Mouse (Mus musculus) left cerebral cortex, adult 2 months (tissue): Measurements from ENCODE around the gene Csdc2. TPM values are rescaled to one million over a fixed set of nuclear protein-coding genes. Genes with fewer than 3 reads are reported as not detected.

Experiments
- DNase-seq, 2 experiments: peaks; one replicate each; pipeline ENCODE4 v3.0.0; 2021 to 2022; ENCODE audit warnings: low spot score in 2 of 2, mixed read lengths in 1 of 2; ENCODE audit errors: extremely low spot score in 1 of 2
- H3K27ac ChIP-seq: fragments of 200-600 bp; 2 replicates; pipeline ENCODE4 v1.8.1; 2022
- H3K4me3 ChIP-seq: fragments of 200-600 bp; 2 replicates; pipeline ENCODE4 v1.8.1; 2022
- CTCF ChIP-seq: fragments of 200-600 bp; IDR thresholded peaks from 2 replicates; pipeline ENCODE4 v1.8.1; 2022; ENCODE audit warnings: antibody characterized with exemption, mild to moderate bottlenecking, moderate library complexity
- intact Hi-C: fragments of 180-260 bp; cut with DNase I; formaldehyde crosslinking; loops from one replicate; pipeline ENCODE4 v1.15.1; 2025
- long read RNA-seq, 2 experiments: library from polyadenylated mRNA; stranded (forward); transcript quantifications; one replicate each; pipeline ENCODE4 v2.0.0; 2021; ENCODE audit warnings: borderline mapping rate in 2 of 2
- total RNA-seq, 2 experiments: library from RNA; stranded (reverse); gene quantifications; 2 replicates each; pipeline ENCODE4 v1.2.3; 2021

Gene Csdc2
- total RNA-seq = 10 to 100 TPM; 91.2 to 97.6 TPM
- long read RNA-seq, experiment 1, transcript Csdc2-201 (4 exons, 2,490 nt) = major isoform, 268 of 309 reads
- long read RNA-seq, experiment 1, partial matches to known transcripts = 20 of 309 reads
- long read RNA-seq, experiment 1, other reads (novel, unspliced or antisense) = 20 of 309 reads
- long read RNA-seq, experiment 2, transcript Csdc2-201 (4 exons, 2,490 nt) = major isoform, 221 of 255 reads
- long read RNA-seq, experiment 2, partial matches to known transcripts = 4 of 255 reads
- long read RNA-seq, experiment 2, other reads (novel, unspliced or antisense) = 26 of 255 reads

DNA sequence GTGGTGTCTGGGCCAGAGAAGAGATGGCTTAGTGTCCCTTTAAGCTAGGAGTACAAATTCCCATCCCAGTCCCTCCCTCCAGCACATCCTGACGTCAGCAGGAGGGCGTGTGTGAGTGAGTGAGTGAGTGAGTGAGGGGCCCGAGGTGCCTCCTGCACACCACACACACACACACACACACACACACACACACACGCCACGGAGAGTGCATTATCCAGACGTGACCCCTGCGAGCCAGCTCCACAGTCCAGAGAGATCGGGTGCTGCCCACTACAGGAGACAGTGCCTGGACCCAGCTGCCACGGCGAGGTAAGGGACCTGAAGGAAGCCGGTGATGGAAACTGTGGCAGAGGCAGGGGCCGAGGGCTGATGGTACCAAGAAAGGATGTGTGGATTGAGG lies at the start of gene Csdc2:
Csdc2 (plus strand) TSS at position 81 of the 400 bp plus-strand sequence.
- DNase-seq = peak; percentile 60 to 66
- intact Hi-C loops = no loop called here
- peak within 1 kb of the TSS; percentile 87 for H3K27ac ChIP-seq

DNA sequence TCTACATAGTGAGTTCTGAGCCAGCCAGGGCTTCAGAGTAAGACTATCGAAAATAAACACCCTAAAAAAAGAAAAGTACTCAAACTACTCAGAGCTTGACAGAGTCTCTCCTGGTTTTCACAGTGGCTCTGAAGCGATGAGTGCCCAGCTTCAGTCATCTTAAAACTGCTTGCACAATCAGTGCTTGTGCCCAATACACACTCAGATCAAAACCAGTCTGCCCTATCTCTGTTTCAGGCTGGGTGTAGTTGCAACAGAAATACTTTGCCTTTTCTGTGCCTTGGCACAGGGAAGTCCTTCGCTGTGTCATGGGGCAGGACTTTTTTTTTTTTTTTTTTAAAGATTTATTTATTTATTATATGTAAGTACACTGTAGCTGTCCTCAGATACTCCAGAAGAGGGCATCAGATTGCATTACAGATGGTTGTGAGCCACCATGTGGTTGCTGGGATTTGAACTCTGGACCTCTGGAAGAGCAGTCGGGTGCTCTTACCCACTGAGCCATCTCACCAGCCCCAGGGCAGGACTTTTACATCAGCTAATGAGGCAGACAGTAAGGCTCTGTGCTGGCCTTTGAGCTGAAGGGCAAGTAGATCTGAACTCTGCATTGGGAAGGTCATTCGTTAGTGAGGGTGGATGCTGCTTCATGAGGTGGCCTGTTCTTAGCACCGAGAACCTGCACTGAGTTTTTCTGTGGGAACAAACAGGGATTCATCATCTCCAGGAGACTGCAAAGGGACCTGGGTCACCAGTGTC lies 49.6 kb upstream of the Csdc2 start:
- Histone ChIP-seq H3K27ac (peak overlapping the region; percentile 40; the same call in 1 of the 2 replicates), H3K4me3 (no peak overlapping the region)
- TF ChIP-seq CTCF = no peak; the same call in 1 of the 2 replicates
- intact Hi-C loops = no loop called here
- no peak for DNase-seq

More for the DNA sequence above, at the start of gene Csdc2:
- no peak; the same call in none of the 2 replicates for TF ChIP-seq CTCF
- peak within 1 kb of the TSS; percentile 64 for H3K4me3 ChIP-seq

DNA sequence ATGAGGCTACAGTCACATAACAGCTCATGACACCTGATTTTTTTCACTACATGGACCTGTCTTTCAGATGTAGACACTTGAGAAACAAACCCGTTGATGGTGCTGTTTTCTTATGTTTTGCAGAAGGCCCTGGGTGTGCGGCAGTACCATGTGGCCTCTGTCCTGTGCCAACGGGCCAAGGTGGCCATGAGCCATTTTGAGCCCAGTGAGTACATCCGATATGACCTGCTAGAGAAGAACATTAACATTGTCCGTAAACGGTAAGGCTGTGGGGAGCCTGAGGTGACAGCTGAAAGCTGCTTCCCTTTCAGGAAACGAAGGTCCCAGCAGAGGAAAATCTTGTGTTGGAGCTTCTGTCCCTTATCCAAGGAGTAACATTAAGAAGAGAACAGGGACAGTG lies 47.4 kb upstream of the Csdc2 start:
- no peak for TF ChIP-seq CTCF
- intact Hi-C loops = no loop called here
- Histone ChIP-seq H3K27ac (no peak overlapping the region; the same call in 1 of the 2 replicates), H3K4me3 (no peak overlapping the region)
- DNase-seq = no peak

DNA sequence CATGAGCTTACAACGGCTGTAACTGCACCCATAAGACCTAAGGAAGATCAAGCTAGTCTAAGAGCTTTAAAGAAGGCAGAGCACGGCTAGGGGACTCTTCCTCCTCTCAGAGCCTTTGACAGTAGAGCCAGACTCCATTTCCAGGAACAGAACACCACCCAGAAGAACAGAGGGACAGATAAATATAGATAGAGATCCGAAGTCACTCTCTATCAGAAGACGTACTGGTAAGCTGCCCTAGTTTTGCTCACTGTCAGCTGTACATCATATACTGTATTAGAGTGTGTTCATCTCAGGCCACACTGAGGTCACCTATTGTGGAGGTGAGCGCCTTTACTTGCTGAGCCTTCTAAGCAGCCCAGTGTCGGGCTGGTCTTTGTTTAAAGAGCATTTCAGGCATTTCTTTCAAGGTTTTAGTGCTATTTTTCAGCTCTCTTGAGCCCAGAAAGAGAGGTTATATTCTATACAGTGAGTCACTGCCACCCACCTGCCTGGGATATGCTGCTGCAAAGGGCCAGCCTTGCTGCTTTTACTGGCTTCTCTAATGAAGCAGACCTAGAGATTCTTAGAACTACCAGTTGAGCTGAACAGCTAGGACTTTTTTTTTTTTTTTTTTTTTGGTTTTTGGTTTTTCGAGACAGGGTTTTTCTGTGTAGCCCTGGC lies 45.3 kb upstream of the Csdc2 start:
- peak overlapping the region; percentile 81 for H3K27ac ChIP-seq
- no peak for TF ChIP-seq CTCF
- intact Hi-C loops = no loop called here
- DNase-seq = peak in 1 of 2 experiments; percentile 42
- H3K4me3 ChIP-seq = no peak overlapping the region

DNA sequence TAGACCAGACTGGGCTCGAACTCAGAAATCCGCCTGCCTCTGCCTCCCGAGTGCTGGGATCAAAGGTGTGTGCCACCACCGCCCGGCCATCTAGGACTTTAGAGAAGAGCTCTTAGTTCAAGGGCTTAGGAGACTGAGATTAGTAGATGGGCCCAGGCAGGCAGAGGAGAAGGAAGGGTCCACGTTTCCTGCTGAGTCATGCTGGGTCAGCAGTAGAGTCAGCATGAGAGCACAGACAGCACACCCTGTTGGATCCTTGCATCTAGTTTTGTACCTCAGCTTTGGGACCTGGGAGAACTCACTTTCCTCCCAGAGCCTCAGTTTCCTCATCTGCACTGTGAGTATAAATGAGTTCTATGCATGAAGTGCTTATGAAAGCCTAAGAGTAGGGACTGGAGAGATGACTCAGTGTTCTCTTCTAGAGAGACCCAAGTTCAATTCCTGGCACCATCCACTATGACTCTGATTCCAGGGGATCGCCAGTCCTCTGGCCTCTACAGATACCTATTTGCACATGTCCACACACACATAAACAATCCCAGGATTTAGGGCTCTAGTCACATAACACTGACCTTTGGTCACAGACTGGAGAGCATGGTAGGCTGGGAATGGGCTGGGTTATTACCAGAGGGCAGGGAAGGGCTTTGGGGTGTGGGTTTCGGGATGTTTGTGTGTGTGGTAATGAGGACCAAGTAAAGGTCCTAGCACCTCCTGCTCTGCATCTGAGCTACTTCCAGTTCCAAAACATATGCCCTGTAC lies 44.6 kb upstream of the Csdc2 start:
- intact Hi-C loops = no loop called here
- no peak for TF ChIP-seq CTCF
- no peak for DNase-seq
- Histone ChIP-seq H3K27ac (peak overlapping the region; percentile 73), H3K4me3 (no peak overlapping the region)

DNA sequence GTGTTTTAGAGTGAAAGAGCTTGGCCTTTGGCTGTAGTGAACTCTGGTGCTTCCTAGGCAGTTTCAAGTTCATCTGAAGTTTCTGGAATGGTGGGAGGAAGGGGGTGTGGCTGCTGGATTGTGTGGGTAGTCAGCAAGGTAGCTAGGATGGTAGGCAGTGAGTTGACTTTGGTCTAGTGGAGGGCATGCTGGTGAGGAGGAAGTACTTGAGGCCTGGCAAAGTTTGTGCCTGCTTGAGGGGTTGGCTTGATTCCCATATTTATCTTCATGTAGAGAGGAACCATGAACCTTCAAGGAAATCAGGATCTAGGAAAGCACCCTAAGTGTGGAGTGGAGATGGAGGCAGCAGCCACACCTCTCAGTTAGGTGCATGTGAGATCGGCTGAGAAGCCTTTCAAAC lies 42.6 kb upstream of the Csdc2 start:
- no peak overlapping the region for H3K27ac ChIP-seq
- intact Hi-C loops = no loop called here
- no peak for TF ChIP-seq CTCF
- DNase-seq = no peak
- no peak overlapping the region for H3K4me3 ChIP-seq

DNA sequence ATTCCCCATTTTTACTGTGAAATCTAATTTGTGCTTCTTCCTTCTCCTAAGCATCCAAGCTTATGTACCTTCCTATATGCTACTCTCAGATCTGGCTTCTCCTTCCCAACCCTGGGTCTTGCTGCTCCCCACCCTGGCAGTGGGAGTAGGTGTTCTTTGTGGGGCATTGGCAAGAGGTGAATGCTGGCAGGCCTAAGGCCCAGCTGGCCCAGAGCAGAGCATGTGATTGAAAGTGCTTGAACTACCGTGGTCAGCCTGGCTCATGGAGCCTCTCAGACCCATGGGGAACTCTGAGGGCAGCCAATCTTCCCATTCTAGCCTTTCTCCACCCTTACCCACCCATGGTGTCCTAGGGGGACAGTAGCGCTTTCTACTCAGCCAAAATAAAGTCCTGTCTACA lies 40.2 kb upstream of the Csdc2 start:
- H3K4me3 ChIP-seq = no peak overlapping the region
- peak overlapping the region; percentile 76 for H3K27ac ChIP-seq
- no peak for DNase-seq
- intact Hi-C loops = no loop called here
- TF ChIP-seq CTCF = no peak

DNA sequence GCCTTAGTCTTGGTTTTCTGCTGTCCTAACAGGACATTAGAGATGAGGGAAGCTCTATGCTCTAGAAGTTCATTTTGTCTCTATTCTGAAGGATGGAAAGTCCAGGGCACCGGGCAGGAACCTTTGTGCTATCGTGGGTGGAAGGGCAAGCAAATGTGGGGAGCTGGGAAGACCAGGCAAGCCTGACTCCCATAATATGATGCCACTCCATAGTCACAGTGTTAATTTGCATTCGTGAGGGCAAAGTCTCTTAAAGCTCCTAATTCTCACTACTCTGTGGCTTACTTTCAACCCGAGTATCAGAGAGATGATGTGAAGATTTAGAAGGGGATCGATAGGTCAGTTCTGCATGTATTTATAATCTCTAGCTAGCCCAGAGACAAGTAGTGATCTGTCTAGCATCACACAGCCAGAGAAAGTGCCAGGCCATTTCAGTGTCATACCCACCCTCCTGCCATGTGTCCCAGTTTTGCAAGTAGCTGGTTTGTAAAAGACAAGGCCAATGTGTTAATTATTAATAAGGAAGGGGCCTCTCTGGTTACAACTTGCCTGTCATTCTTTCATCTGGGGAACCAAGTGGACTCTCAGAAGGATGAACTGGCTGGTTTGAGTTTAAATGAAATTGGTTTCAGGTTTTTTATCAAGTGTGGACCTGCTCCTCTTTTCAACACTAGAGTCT lies 38.8 kb upstream of the Csdc2 start:
- Histone ChIP-seq H3K4me3 (no peak overlapping the region), H3K27ac (peak overlapping the region; percentile 3; the same call in 1 of the 2 replicates)
- no peak for DNase-seq
- no peak for TF ChIP-seq CTCF
- intact Hi-C loops = no loop called here

DNA sequence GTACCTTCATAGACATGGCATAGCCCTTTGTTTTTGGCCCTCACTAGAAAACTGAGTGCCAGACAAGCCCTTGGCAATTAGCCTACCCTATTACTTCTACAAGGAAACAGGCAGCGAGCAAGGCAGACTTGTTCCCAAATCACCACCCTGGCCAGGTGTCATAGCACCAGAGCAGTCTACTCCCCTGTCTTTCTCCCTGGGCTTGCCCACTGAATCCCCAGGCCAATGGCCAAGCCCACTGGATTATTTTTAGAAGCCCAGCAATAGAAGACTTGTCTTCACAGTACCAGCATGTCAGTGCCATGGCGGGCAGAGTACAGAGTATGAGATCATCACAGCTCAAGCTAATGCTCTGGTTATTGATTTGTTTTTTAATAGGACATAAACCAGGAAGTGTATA lies 37.8 kb upstream of the Csdc2 start:
- H3K27ac ChIP-seq = peak overlapping the region; percentile 51
- no peak overlapping the region for H3K4me3 ChIP-seq
- DNase-seq = no peak
- TF ChIP-seq CTCF = no peak
- intact Hi-C loops = no loop called here

DNA sequence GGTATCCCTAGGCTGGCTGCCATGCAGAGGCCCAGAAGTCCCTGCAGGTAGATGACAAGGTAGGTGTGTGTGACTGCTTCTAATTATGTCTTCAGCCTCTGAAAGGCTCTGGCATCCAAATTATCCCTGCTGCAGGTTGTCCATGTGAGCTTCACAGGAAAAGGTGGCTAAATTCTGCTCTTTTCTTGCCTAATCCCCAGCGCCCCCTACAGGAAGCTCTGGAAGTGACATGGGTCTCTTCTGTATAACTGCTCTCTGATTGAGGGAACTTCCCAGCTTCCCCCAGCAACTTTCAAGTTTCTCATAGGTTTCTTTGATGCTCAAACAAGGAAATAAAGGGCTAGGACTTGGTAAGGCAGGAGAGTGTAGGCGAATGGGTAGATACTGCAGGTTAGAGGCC lies 31.6 kb upstream of the Csdc2 start:
- Histone ChIP-seq H3K27ac (no peak overlapping the region), H3K4me3 (no peak overlapping the region)
- peak; percentile 88 for TF ChIP-seq CTCF
- intact Hi-C loops = loop anchor here (2.0 kb wide), 1 partner anchor 74 kb away; no protein-coding TSS in a partner anchor
- peak; percentile 70 to 74 for DNase-seq

DNA sequence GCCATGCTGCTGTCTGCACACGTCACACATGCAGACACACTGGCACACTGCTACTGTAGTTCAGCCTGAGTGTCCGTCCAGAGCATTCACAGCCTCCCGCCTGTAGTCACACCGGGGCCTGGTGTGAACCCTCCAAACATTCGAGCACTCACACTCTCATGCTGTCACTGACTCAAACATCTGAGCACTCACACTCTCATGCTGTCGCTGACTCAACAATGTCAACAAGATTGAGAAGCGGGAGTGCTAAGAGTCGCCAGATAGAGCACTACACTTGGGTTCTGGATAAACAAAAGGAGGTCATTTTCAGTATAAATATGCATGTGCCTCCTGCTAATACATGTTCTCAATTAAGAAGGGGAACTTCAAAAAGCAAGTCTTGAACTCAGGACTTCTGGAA lies 28.6 kb upstream of the Csdc2 start:
- no peak overlapping the region for H3K27ac ChIP-seq
- no peak for TF ChIP-seq CTCF
- no peak overlapping the region for H3K4me3 ChIP-seq
- no peak for DNase-seq
- intact Hi-C loops = no loop called here
